Mouse (Mus musculus) T-helper 2 cell (primary cell): ENCODE results near the gene Shroom3.

Experiments
- in situ Hi-C: fragments of 300-600 bp; cut with MboI, MseI; formaldehyde crosslinking; loops from one replicate; pipeline ENCODE4 v1.15.1; 2025; ENCODE audit warnings: high pct_unique_total_duplicates

Shroom3 gene

GRCm38 (mm10) chr5:92804379-92804778 lies 121.1 kb downstream of the Shroom3 start:
- in situ Hi-C loops, result no loop called here

GRCm38 (mm10) chr5:92808503-92809415 lies 125.5 kb downstream of the Shroom3 start:
- in situ Hi-C loops, result no loop called here

GRCm38 (mm10) chr5:92809416-92809750 lies 126.1 kb downstream of the Shroom3 start:
- in situ Hi-C loops, result no loop called here

DNA sequence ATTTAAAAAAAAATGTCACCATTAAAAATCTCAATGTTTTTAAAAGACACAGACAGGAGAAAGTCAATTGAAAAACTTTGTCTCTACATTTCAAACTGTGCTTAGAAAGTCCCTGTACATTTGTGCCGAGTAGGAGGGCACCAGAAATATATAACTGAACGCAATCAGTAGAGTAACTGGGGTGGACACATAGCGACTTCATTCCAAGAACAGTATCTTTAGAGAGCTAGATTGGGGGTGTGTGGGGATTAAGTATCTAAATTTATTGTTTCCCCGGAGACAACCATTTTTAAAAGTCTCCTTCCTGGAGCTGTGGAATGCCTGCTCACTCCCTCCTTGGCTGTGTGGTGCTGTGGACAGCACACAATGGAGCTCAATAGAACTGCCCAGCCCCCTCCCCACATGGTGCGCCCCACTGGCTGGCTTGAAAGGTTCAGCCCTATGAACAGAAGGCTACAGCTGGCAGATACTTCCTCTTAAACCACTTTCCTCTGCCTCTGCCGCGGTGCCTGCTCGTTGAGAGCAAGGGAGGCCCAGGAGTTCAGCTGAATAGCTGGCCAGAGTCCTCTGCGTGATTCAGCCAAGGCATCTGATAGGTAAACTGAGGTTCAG lies 127.8 kb downstream of the Shroom3 start:
- in situ Hi-C loops, result loop anchor here (10.0 kb wide), 1 partner anchor 494 kb away; no protein-coding TSS in a partner anchor

DNA sequence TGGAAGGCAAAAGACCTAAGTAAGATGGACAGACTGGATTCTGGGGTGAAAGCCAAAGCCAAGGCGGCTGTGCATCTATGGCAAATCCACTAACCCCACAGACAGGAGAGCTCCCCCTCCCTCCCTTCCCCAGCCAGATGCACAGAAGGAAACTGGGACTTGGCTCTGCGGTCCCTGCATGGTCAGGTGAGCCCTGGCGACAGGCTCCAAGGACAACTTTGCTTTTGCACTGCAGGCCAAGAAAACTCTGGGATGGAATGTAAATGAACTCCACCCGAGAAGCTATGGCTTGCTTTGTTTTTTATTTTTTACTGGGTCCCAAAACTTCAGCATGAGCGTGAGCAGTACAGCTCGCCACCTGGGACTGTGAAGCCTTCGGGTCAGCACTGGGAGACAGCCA lies 128.5 kb downstream of the Shroom3 start:
- in situ Hi-C loops, result loop anchor here (10.0 kb wide), 1 partner anchor 493 kb away; no protein-coding TSS in a partner anchor

GRCm38 (mm10) chr5:92812936-92813335 lies 129.7 kb downstream of the Shroom3 start:
- in situ Hi-C loops, result loop anchor here (10.0 kb wide), 1 partner anchor 492 kb away; no protein-coding TSS in a partner anchor

- in situ Hi-C loops, result loop anchor here (10.0 kb wide), 1 partner anchor 491 kb away; no protein-coding TSS in a partner anchor
Measured at GRCm38 (mm10) chr5:92813562-92813961, 130.3 kb downstream of the Shroom3 start.

GRCm38 (mm10) chr5:92814621-92815020 lies 131.4 kb downstream of the Shroom3 start:
- in situ Hi-C loops, result loop anchor here (10.0 kb wide), 1 partner anchor 490 kb away; no protein-coding TSS in a partner anchor

- in situ Hi-C loops, result loop anchor here (10.0 kb wide), 1 partner anchor 488 kb away; no protein-coding TSS in a partner anchor
Measured at GRCm38 (mm10) chr5:92817122-92817822, 134.0 kb downstream of the Shroom3 start.

GRCm38 (mm10) chr5:92821370-92821769 lies 138.1 kb downstream of the Shroom3 start:
- in situ Hi-C loops, result no loop called here

DNA sequence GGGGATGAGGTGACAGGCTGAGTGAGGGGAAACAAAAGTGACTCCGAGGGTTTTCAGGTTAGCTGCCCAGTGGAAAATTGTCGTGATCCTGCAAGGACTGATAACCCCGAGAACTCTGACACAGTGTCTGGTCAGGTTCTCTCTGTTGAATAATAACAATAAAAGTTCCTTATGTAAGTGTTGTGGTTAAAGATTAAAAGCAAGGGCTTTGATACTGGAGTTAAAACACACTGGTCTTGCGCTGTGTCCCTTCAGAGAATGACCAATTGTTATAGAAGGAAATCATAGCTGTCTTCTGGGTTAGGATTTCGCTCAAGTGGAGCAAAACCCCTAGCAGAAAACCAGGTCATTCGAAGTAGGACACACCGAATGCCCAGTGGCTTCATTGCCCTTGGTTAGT lies 140.3 kb downstream of the Shroom3 start:
- in situ Hi-C loops, result no loop called here

- in situ Hi-C loops, result no loop called here
Measured at GRCm38 (mm10) chr5:92824304-92825009, 141.2 kb downstream of the Shroom3 start.

- in situ Hi-C loops, result no loop called here
Measured at GRCm38 (mm10) chr5:92830391-92830790, 147.2 kb downstream of the Shroom3 start.

GRCm38 (mm10) chr5:92834513-92834912 lies 151.3 kb downstream of the Shroom3 start:
- in situ Hi-C loops, result no loop called here

GRCm38 (mm10) chr5:92837311-92837710 lies 154.1 kb downstream of the Shroom3 start:
- in situ Hi-C loops, result no loop called here

GRCm38 (mm10) chr5:92838351-92838784 lies 155.1 kb downstream of the Shroom3 start:
- in situ Hi-C loops, result no loop called here

GRCm38 (mm10) chr5:92839314-92839713 lies 156.1 kb downstream of the Shroom3 start:
- in situ Hi-C loops, result no loop called here

GRCm38 (mm10) chr5:92841474-92841873 lies 158.2 kb downstream of the Shroom3 start:
- in situ Hi-C loops, result no loop called here

- in situ Hi-C loops, result no loop called here
Measured at GRCm38 (mm10) chr5:92842417-92842816, 159.2 kb downstream of the Shroom3 start.

GRCm38 (mm10) chr5:92842881-92843280 lies 159.6 kb downstream of the Shroom3 start:
- in situ Hi-C loops, result no loop called here
